Comparison of ENCODE assay signal across 8 mouse cellular contexts in the genomic region with DNA sequence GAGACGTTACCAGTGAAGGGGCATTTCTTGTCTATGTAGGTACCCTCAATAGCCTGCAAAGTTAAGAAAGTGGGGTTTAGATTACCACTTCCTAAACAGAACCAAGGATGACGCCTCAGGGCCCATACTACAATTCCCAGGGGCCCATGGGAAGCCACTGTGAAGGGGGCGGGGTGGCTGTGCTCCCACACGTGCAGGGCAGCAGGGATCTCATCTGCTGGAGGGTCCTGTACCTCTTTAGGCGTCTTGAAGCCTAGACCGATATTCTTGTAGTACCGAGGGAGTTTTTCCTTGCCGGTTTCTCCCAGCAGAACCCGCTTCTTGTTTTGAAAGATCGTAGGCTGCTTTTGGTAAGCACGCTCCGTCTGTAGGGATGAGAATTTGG. TPM values are rescaled to one million over a fixed set of nuclear protein-coding genes. Genes with fewer than 3 reads are reported as not detected.
DNase-seq lines count a peak whose midpoint lies in the region; ATAC-seq and TF ChIP-seq lines count a peak whose summit lies in the region.

No protein-coding gene starts in this region.

- H3K27me3 ChIP-seq in forebrain, postnatal 0 days (ENCODE audit: insufficient read depth, low read length), result no peaks in the 10 kb centered on the region
- H3K27me3 ChIP-seq in liver, embryonic 12.5 days (replicated peaks), result no peaks in the 10 kb centered on the region

- peaks cover 68% of the 10 kb centered on the region for H3K36me3 ChIP-seq in forebrain, postnatal 0 days (ENCODE audit: insufficient read depth)
- peaks cover 79% of the 10 kb centered on the region for H3K36me3 ChIP-seq in liver, embryonic 12.5 days

- peaks cover 11% of the 10 kb centered on the region for H3K4me1 ChIP-seq in forebrain, postnatal 0 days (ENCODE audit: insufficient read depth)
- peaks cover 87% of the 10 kb centered on the region for H3K4me1 ChIP-seq in liver, embryonic 12.5 days

- no peaks in the 10 kb centered on the region for H3K9me3 ChIP-seq in forebrain, postnatal 0 days (ENCODE audit: low read length)
- H3K9me3 ChIP-seq in liver, embryonic 12.5 days (replicated peaks), result no peaks in the 10 kb centered on the region

- DNase-seq in left cerebral cortex, adult 2 months (ENCODE audit: extremely low spot score in 1 of 2, low spot score in 2 of 2), result no peak
- DNase-seq in left cerebral cortex, postnatal 14 days (ENCODE audit: low spot score in 2 of 2), result no peak
- DNase-seq in R1 (ENCODE audit: low read depth, low spot score), result peak; percentile 61
- DNase-seq in forebrain, postnatal 0 days, result no peak
- peak; percentile 68 to 74 for DNase-seq in spleen, postnatal 36 days (ENCODE audit: low spot score in 2 of 2)
- DNase-seq in gastrocnemius, postnatal 36 days, result no peak
- no peak for DNase-seq in left cerebral cortex, adult 8-10 months (ENCODE audit: low spot score in 2 of 2)

- WGBS in forebrain, postnatal 0 days, result 22% methylated on average over 12 of the region's 12 CpGs
- WGBS in liver, embryonic 12.5 days (ENCODE audit: insufficient replicate concordance), result 7% methylated on average over 12 of the region's 12 CpGs

- ATAC-seq in forebrain, postnatal 0 days, result no peak
- ATAC-seq in liver, embryonic 12.5 days, result no peak

- peak overlapping the region; percentile 92 for H3K27ac ChIP-seq in left cerebral cortex, adult 2 months
- H3K27ac ChIP-seq in forebrain, postnatal 0 days (ENCODE audit: low read depth, low read length), result peak overlapping the region; percentile 92
- peak overlapping the region; percentile 95 for H3K27ac ChIP-seq in liver, embryonic 12.5 days

- peak overlapping the region; percentile 99 for H3K9ac ChIP-seq in forebrain, postnatal 0 days
- H3K9ac ChIP-seq in liver, embryonic 12.5 days, result peak overlapping the region; percentile 96

- peak overlapping the region; percentile 91 for H3K4me2 ChIP-seq in forebrain, postnatal 0 days (ENCODE audit: low read depth)
- peak overlapping the region; percentile 90 for H3K4me2 ChIP-seq in liver, embryonic 12.5 days

- intact Hi-C loops in left cerebral cortex, adult 2 months (cut with DNase I), result loop anchor here (10.0 kb wide), 1 partner anchor 268 kb away; a partner anchor contains a TSS
- intact Hi-C loops in left cerebral cortex, postnatal 14 days (cut with DNase I), result loop anchor here (5.0 kb wide), 1 partner anchor 41 kb away; no protein-coding TSS in a partner anchor
- intact Hi-C loops in gastrocnemius, postnatal 36 days (cut with DNase I), result loop anchor here (5.0 kb wide), 1 partner anchor 41 kb away; no protein-coding TSS in a partner anchor

- H3K4me3 ChIP-seq in left cerebral cortex, adult 2 months, result peak overlapping the region; percentile 96
- peak overlapping the region; percentile 86 for H3K4me3 ChIP-seq in forebrain, postnatal 0 days (ENCODE audit: low read depth, low read length)
- peak overlapping the region; percentile 97 for H3K4me3 ChIP-seq in liver, embryonic 12.5 days

- TF ChIP-seq CTCF in left cerebral cortex, adult 2 months (IDR thresholded peaks at IDR 0.05), result no peak
- TF ChIP-seq CTCF in forebrain, postnatal 0 days (IDR thresholded peaks at IDR 0.05; ENCODE audit: low read depth), result no peak

RNA-seq across cellular contexts. Expression of a gene that starts 1.1 kb away (rescaled TPM):
- 100 to 1,000 TPM; 421 to 444 TPM for total RNA-seq in left cerebral cortex, adult 2 months (2021)
- 100 to 1,000 TPM; 402 to 406 TPM for total RNA-seq in left cerebral cortex, postnatal 14 days (2021)
- total RNA-seq in forebrain, postnatal 0 days (2014; rRNA removed), result 974 and 1,229 TPM in 2 replicates
- 814 and 982 TPM in 2 replicates for polyA plus RNA-seq in forebrain, postnatal 0 days (2015; fragmentation: Nextera tagmentation; extraction: Ambion mirVana)
- polyA plus RNA-seq in liver, embryonic 12.5 days (2016; fragmentation: Nextera tagmentation; extraction: Ambion mirVana), result 1,421 and 1,491 TPM in 2 replicates
- 100 to 1,000 TPM; 388 to 460 TPM for total RNA-seq in gastrocnemius, postnatal 36 days (2021)
- 100 to 1,000 TPM; 467 to 554 (median 521) TPM for total RNA-seq in left cerebral cortex, adult 8-10 months (2022)

RNA-seq across cellular contexts. Expression of a gene that starts 5.4 kb away (rescaled TPM):
- 100 to 1,000 TPM; 695 to 716 TPM for total RNA-seq in left cerebral cortex, adult 2 months (2021)
- 100 to 1,000 TPM; 608 to 639 TPM for total RNA-seq in left cerebral cortex, postnatal 14 days (2021)
- 2,018 and 2,903 TPM in 2 replicates for total RNA-seq in forebrain, postnatal 0 days (2014; rRNA removed)
- 852 and 1,121 TPM in 2 replicates for polyA plus RNA-seq in forebrain, postnatal 0 days (2015; fragmentation: Nextera tagmentation; extraction: Ambion mirVana)
- polyA plus RNA-seq in liver, embryonic 12.5 days (2016; fragmentation: Nextera tagmentation; extraction: Ambion mirVana), result 1,134 and 1,149 TPM in 2 replicates
- total RNA-seq in gastrocnemius, postnatal 36 days (2021), result 100 to 1,000 TPM; 488 to 598 TPM
- 100 to 1,000 TPM; 804 to 903 (median 864) TPM for total RNA-seq in left cerebral cortex, adult 8-10 months (2022)

RNA-seq across cellular contexts. Expression of a gene that starts 12.9 kb away (rescaled TPM):
- not detected for total RNA-seq in left cerebral cortex, adult 2 months (2021)
- total RNA-seq in left cerebral cortex, postnatal 14 days (2021), result not detected
- total RNA-seq in forebrain, postnatal 0 days (2014; rRNA removed), result not detected in 2 replicates
- polyA plus RNA-seq in forebrain, postnatal 0 days (2015; fragmentation: Nextera tagmentation; extraction: Ambion mirVana), result 0.36 TPM in 1 of 2 replicates, not detected in the other
- polyA plus RNA-seq in liver, embryonic 12.5 days (2016; fragmentation: Nextera tagmentation; extraction: Ambion mirVana), result 0.27 and 0.59 TPM in 2 replicates
- not detected for total RNA-seq in gastrocnemius, postnatal 36 days (2021)
- not detected for total RNA-seq in left cerebral cortex, adult 8-10 months (2022)

RNA-seq across cellular contexts. Expression of a gene that starts 13.1 kb away (rescaled TPM):
- 1 to 10 TPM; 6.7 to 8.8 TPM for total RNA-seq in left cerebral cortex, adult 2 months (2021)
- 1 to 10 TPM; 2.4 to 3.2 TPM for total RNA-seq in left cerebral cortex, postnatal 14 days (2021)
- 2.3 and 3.1 TPM in 2 replicates for total RNA-seq in forebrain, postnatal 0 days (2014; rRNA removed)
- 1.9 and 6.8 TPM in 2 replicates for polyA plus RNA-seq in forebrain, postnatal 0 days (2015; fragmentation: Nextera tagmentation; extraction: Ambion mirVana)
- 5.1 and 5.7 TPM in 2 replicates for polyA plus RNA-seq in liver, embryonic 12.5 days (2016; fragmentation: Nextera tagmentation; extraction: Ambion mirVana)
- 1 to 10 TPM; 2.8 to 4.0 TPM for total RNA-seq in gastrocnemius, postnatal 36 days (2021)
- 1 to 10 TPM; 6.5 to 8.2 (median 7.5) TPM for total RNA-seq in left cerebral cortex, adult 8-10 months (2022)

RNA-seq across cellular contexts. Expression of a gene that starts 19.5 kb away (rescaled TPM):
- total RNA-seq in left cerebral cortex, adult 2 months (2021), result 10 to 100 TPM; 16.7 to 23.4 TPM
- total RNA-seq in left cerebral cortex, postnatal 14 days (2021), result 10 to 100 TPM; 21.0 to 22.8 TPM
- 24.9 and 29.4 TPM in 2 replicates for total RNA-seq in forebrain, postnatal 0 days (2014; rRNA removed)
- polyA plus RNA-seq in forebrain, postnatal 0 days (2015; fragmentation: Nextera tagmentation; extraction: Ambion mirVana), result 35.1 and 44.7 TPM in 2 replicates
- 26.6 and 26.9 TPM in 2 replicates for polyA plus RNA-seq in liver, embryonic 12.5 days (2016; fragmentation: Nextera tagmentation; extraction: Ambion mirVana)
- total RNA-seq in gastrocnemius, postnatal 36 days (2021), result 10 to 100 TPM; 39.2 to 40.0 TPM
- 10 to 100 TPM; 18.6 to 21.9 (median 19.9) TPM for total RNA-seq in left cerebral cortex, adult 8-10 months (2022)

Comparison
In these comparisons a context has a peak if more than half of its experiments do, and no peak if none do; other contexts are left out.
1. DNase-seq: peak in R1 (single experiment) and spleen, postnatal 36 days (2 of 2); none in left cerebral cortex, adult 2 months (0 of 2), left cerebral cortex, postnatal 14 days (0 of 2), forebrain, postnatal 0 days (single experiment), gastrocnemius, postnatal 36 days (0 of 2) and left cerebral cortex, adult 8-10 months (0 of 2).
2. Peak in every context shown above with its lines, with median percentiles within 50 percentile points of each other: H3K27ac ChIP-seq and H3K4me3 ChIP-seq.